Mouse (Mus musculus) liver, postnatal 0 days (tissue): ENCODE results near the gene Slc39a10.

Experiments used
- CTCF ChIP-seq: sonication (generic); IDR thresholded peaks from 2 replicates; pipeline ENCODE4 v1.5.1; 2016; ENCODE audit warnings: antibody characterized with exemption, low read depth
- EP300 ChIP-seq: IDR thresholded peaks from 2 replicates; pipeline ENCODE4 v1.6.1; 2016; ENCODE audit warnings: antibody characterized with exemption, low read depth, mild to moderate bottlenecking

DNA sequence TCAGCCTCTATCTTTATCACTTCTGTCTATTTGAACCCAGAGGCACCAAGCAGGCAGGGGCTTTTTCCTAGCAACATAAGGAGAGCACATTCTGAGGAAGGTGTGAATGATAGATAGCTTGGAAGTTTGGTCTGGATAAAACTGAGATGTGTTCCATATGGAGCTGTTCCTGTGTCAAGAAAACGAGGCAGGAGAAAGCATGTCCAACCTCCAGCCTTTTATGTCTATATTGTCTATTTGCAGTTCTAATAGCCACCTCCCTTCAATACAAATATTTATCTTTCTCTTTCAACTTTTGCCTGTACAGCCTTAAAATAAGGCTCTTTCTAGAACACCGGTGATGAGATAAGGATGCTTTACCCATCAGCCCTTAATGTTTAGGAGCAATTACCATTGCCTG, 4.3 kb downstream of the Slc39a10 start:
- TF ChIP-seq CTCF (no peak), EP300 (no peak)
